Comparison of ENCODE assay signal across 8 mouse cellular contexts in genomic region chr16:23223166-23223870, GRCm38 (mm10). TPM values are rescaled to one million over a fixed set of nuclear protein-coding genes. Genes with fewer than 3 reads are reported as not detected.
DNase-seq lines count a peak whose midpoint lies in the region; ATAC-seq lines count a peak whose summit lies in the region.

No protein-coding gene starts in this region.

- WGBS in midbrain, embryonic 12.5 days = 74% methylated on average over 12 of the region's 12 CpGs
- WGBS in midbrain, embryonic 11.5 days = 77% methylated on average over 12 of the region's 12 CpGs
- 68% methylated on average over 12 of the region's 12 CpGs for WGBS in intestine, embryonic 14.5 days

- no peak overlapping the region for H3K4me3 ChIP-seq in midbrain, embryonic 12.5 days
- H3K4me3 ChIP-seq in midbrain, embryonic 11.5 days (ENCODE audit: low read depth, low read length) = no peak overlapping the region
- H3K4me3 ChIP-seq in intestine, embryonic 14.5 days (ENCODE audit: low read depth, low read length) = no peak overlapping the region

- H3K27me3 ChIP-seq in midbrain, embryonic 12.5 days = 0 out of 2 replicates have a peak, but pooled peaks cover 8% of the 10 kb centered on the region
- H3K27me3 ChIP-seq in midbrain, embryonic 11.5 days (ENCODE audit: control insufficient read depth, insufficient read depth, low read length) = no peaks in the 10 kb centered on the region
- H3K27me3 ChIP-seq in intestine, embryonic 14.5 days (replicated peaks; ENCODE audit: control insufficient read depth, insufficient read depth, low read length) = no peaks in the 10 kb centered on the region

- no peak for ATAC-seq in midbrain, embryonic 12.5 days (ENCODE audit: low FRiP score, low read depth)
- ATAC-seq in midbrain, embryonic 11.5 days (ENCODE audit: low FRiP score) = no peak
- no peak for ATAC-seq in intestine, embryonic 14.5 days (replicated peaks; ENCODE audit: low FRiP score, low TSS enrichment, low read depth)

- no peak overlapping the region for H3K9ac ChIP-seq in midbrain, embryonic 12.5 days (replicated peaks)
- no peak overlapping the region for H3K9ac ChIP-seq in midbrain, embryonic 11.5 days (ENCODE audit: low read length)
- no peak overlapping the region for H3K9ac ChIP-seq in intestine, embryonic 14.5 days (ENCODE audit: low read length)

- peaks cover 24% of the 10 kb centered on the region for H3K4me1 ChIP-seq in midbrain, embryonic 12.5 days
- peaks cover 7% of the 10 kb centered on the region; the same call in 1 of the 2 replicates for H3K4me1 ChIP-seq in midbrain, embryonic 11.5 days (ENCODE audit: control insufficient read depth, insufficient read depth, low read length)
- peaks cover 14% of the 10 kb centered on the region for H3K4me1 ChIP-seq in intestine, embryonic 14.5 days (replicated peaks; ENCODE audit: control insufficient read depth, insufficient read depth, low read length)

- H3K4me2 ChIP-seq in midbrain, embryonic 12.5 days (replicated peaks) = peak overlapping the region; percentile 88; the same call in 1 of the 2 replicates
- H3K4me2 ChIP-seq in midbrain, embryonic 11.5 days = no peak overlapping the region
- H3K4me2 ChIP-seq in intestine, embryonic 14.5 days (ENCODE audit: low read length) = peak overlapping the region; percentile 97; the same call in 1 of the 2 replicates

- no peaks in the 10 kb centered on the region for H3K9me3 ChIP-seq in midbrain, embryonic 12.5 days
- no peaks in the 10 kb centered on the region for H3K9me3 ChIP-seq in midbrain, embryonic 11.5 days (ENCODE audit: control insufficient read depth, low read length)
- no peaks in the 10 kb centered on the region for H3K9me3 ChIP-seq in intestine, embryonic 14.5 days (ENCODE audit: control insufficient read depth, low read length)

- DNase-seq in heart, adult 11 months = peak; percentile 57
- no peak for DNase-seq in heart, postnatal 4 days
- no peak for DNase-seq in midbrain, embryonic 11.5 days (ENCODE audit: low spot score, missing footprints)
- DNase-seq in intestine, embryonic 14.5 days (ENCODE audit: low spot score) = peak; percentile 50
- DNase-seq in thymus, postnatal 0 days (ENCODE audit: low spot score) = peak; percentile 47
- no peak for DNase-seq in cerebellum, adult 9-10 months
- no peak for DNase-seq in cerebellum, adult 11 months

- H3K27ac ChIP-seq in midbrain, embryonic 12.5 days (replicated peaks) = no peak overlapping the region
- no peak overlapping the region for H3K27ac ChIP-seq in midbrain, embryonic 11.5 days (ENCODE audit: low read depth, low read length)
- no peak overlapping the region for H3K27ac ChIP-seq in intestine, embryonic 14.5 days (ENCODE audit: low read depth)

- H3K36me3 ChIP-seq in midbrain, embryonic 12.5 days = no peaks in the 10 kb centered on the region
- H3K36me3 ChIP-seq in midbrain, embryonic 11.5 days (ENCODE audit: control insufficient read depth, insufficient read depth, low read length) = no peaks in the 10 kb centered on the region
- H3K36me3 ChIP-seq in intestine, embryonic 14.5 days (ENCODE audit: control insufficient read depth, insufficient read depth, low read length) = no peaks in the 10 kb centered on the region

RNA-seq across cellular contexts. Expression of gene St6gal1, which starts 1.2 kb away (rescaled TPM):
- 10 to 100 TPM; 19.8 to 20.3 TPM for total RNA-seq in heart, postnatal 4 days (2021)
- polyA plus RNA-seq in midbrain, embryonic 12.5 days (2016; fragmentation: Nextera tagmentation; extraction: Ambion mirVana) = 39.9 and 46.6 TPM in 2 replicates
- 31.8 and 34.1 TPM in 2 replicates for polyA plus RNA-seq in midbrain, embryonic 11.5 days (2014; fragmentation: Nextera tagmentation; extraction: Ambion mirVana)
- polyA plus RNA-seq in intestine, embryonic 14.5 days (2014; fragmentation: Nextera tagmentation; extraction: Ambion mirVana) = 22.4 and 26.7 TPM in 2 replicates
- polyA plus RNA-seq in thymus, postnatal 0 days (2015; fragmentation: Nextera tagmentation; extraction: Ambion mirVana) = 37.9 and 42.2 TPM in 2 replicates

Comparison
In these comparisons a context has a peak if more than half of its experiments do, and no peak if none do; other contexts are left out.
1. DNase-seq: peak in heart, adult 11 months (single experiment), intestine, embryonic 14.5 days (single experiment) and thymus, postnatal 0 days (single experiment); none in heart, postnatal 4 days (single experiment), midbrain, embryonic 11.5 days (single experiment), cerebellum, adult 9-10 months (single experiment) and cerebellum, adult 11 months (single experiment).